Mouse (Mus musculus) lung, embryonic 15.5 days (tissue): ENCODE results near the gene Erich3. TPM values are rescaled to one million over a fixed set of nuclear protein-coding genes. Genes with fewer than 3 reads are reported as not detected.
A peak's percentile ranks its signal among the peaks of the same experiment; 100 is the strongest.

Experiments
- ATAC-seq: fragments of 200-750 bp; cut with Nextera tagmentation; 2 replicates; pipeline ENCODE4 v1.8.0; 2017; ENCODE audit warnings: moderate number of reproducible peaks, borderline replicate concordance; ENCODE audit not compliant: low FRiP score, low TSS enrichment; ENCODE audit errors: extremely low read depth
- H3K27ac ChIP-seq: fragments of 300-500 bp; sonication (generic); 2 replicates; pipeline ENCODE4 v1.5.1; 2015; ENCODE audit warnings: moderate library complexity, mild to moderate bottlenecking, inconsistent platforms
- H3K27me3 ChIP-seq: fragments of 300-500 bp; sonication (generic); 2 replicates; pipeline ENCODE4 v1.6.1; 2015; ENCODE audit warnings: inconsistent platforms
- H3K36me3 ChIP-seq: fragments of 300-500 bp; sonication (generic); 2 replicates; pipeline ENCODE4 v1.6.1; 2015; ENCODE audit warnings: inconsistent platforms
- H3K4me1 ChIP-seq: fragments of 300-500 bp; sonication (generic); 2 replicates; pipeline ENCODE4 v1.6.1; 2015; ENCODE audit warnings: inconsistent platforms
- H3K4me2 ChIP-seq: fragments of 300-500 bp; sonication (generic); 2 replicates; pipeline ENCODE4 v1.6.1; 2015; ENCODE audit warnings: inconsistent platforms, mild to moderate bottlenecking, moderate library complexity
- H3K4me3 ChIP-seq: fragments of 300-500 bp; sonication (generic); 2 replicates; pipeline ENCODE4 v1.5.1; 2015; ENCODE audit warnings: mild to moderate bottlenecking, inconsistent platforms
- H3K9ac ChIP-seq: fragments of 300-500 bp; sonication (generic); 2 replicates; pipeline ENCODE4 v1.6.1; 2015; ENCODE audit warnings: inconsistent platforms
- H3K9me3 ChIP-seq: fragments of 300-500 bp; sonication (generic); 2 replicates; pipeline ENCODE4 v1.6.1; 2016; ENCODE audit warnings: inconsistent platforms
- WGBS: fragments of 180-500 bp; shearing (Covaris S2); methylation state at CpG from one replicate; pipeline ENCODE4 v1.1.7; 2015; 5-methylcytosine and 5-hydroxymethylcytosine counted together
- polyA plus RNA-seq: library from polyadenylated mRNA; unstranded; fragments of >200 nt; fragmentation: Nextera tagmentation; extraction: Ambion mirVana; gene quantifications from 2 replicates; pipeline ENCODE4 v1.2.1, GENCODE M21; 2015

Gene Erich3
- polyA plus RNA-seq, 1 experiment from 2014 or later: 0.16 TPM

DNA sequence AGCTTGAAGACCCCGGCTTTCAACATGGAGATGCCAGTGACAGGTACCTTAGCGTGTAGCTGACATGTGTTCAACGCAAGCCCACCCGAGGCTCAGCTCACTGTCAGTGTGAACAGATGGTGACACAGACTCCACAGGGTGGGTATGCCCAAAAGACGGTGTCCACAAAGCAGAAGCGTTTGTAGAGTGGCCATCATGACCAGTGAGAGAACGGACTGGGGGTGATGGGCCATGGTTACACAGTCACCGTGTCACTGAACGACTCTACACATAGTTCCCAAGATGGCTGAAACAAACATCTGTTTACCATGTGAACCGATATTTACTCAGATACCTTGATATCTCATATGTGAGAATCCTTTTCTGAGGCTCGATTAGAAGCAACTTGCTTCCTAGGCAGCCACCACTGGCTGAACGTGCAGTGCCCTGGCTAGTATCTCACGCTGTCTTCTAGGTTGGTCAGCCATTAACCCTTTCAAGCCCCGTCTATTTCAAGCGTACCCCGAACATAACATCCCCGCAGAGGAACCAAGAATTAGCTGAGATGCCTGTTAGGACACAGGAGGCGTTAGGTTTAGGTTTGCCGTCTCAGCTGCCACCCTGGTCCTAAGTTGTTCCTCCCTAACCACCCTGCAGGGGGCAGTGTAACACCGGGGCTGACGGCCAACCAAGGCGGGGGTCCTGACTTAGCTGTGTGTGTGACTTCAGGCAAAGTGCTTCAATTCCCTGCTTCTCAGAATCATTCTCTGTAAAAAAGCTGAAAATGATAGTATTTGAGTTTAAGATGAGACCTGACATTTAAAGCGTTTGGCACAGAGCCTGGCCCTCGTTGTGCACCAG is 10.9 kb upstream of the Erich3 start:
- no peak for ATAC-seq
- Histone ChIP-seq H3K9ac (no peak overlapping the region), H3K4me3 (no peak overlapping the region), H3K4me1 (no peaks in the 10 kb centered on the region; the same call in 1 of the 2 replicates), H3K36me3 (no peaks in the 10 kb centered on the region), H3K9me3 (no peaks in the 10 kb centered on the region), H3K27me3 (peaks cover 19% of the 10 kb centered on the region; the same call in 1 of the 2 replicates), H3K27ac (no peak overlapping the region), H3K4me2 (no peak overlapping the region)
- 40% methylated on average over 24 of the region's 24 CpGs for WGBS

DNA sequence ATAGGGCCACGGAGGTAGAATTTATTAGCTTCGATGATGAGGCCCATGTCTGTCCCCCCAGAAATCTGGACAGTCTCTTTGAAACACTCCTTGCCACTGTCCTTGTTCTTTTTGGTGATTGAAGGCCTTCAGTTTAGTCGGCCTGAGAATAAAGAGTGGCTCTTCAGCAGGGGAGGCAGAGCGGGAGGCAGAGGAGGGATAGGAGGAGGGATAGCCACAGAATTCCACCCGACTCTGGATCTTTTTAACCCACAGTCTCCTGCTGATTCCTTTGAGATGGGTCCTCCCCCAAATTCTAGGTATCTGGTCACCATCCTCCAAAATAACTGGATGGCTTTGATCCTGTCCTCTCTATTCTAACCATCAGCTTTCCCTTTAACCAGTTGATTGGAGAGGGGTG is 10.2 kb upstream of the Erich3 start:
- Histone ChIP-seq H3K27me3 (peaks cover 14% of the 10 kb centered on the region; the same call in 1 of the 2 replicates), H3K36me3 (no peaks in the 10 kb centered on the region), H3K27ac (no peak overlapping the region), H3K9me3 (no peaks in the 10 kb centered on the region), H3K4me1 (no peaks in the 10 kb centered on the region; the same call in 1 of the 2 replicates), H3K4me2 (no peak overlapping the region), H3K4me3 (no peak overlapping the region), H3K9ac (no peak overlapping the region)
- no peak for ATAC-seq
- 58% methylated on average over 5 of the region's 5 CpGs for WGBS

DNA sequence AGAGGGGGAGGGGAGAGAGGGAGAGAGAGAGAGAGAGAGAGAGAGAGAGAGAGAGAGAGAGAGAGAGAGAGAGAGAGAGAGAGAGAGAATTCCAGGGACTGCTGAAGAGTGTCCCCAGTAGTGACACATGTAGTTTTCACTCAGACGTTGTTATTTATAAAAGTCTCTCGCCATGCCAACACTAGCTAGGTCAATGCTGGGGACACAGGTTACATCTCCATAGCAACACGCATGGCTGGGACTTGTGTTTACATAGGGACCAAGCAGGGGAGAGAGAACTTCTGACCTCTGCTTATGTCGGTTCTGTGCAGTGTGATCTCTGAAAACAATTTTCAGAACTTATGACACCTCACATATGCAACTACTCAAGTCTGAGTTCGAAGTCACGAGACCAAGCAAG is 9.4 kb upstream of the Erich3 start:
- Histone ChIP-seq H3K4me3 (no peak overlapping the region), H3K9me3 (no peaks in the 10 kb centered on the region)

DNA sequence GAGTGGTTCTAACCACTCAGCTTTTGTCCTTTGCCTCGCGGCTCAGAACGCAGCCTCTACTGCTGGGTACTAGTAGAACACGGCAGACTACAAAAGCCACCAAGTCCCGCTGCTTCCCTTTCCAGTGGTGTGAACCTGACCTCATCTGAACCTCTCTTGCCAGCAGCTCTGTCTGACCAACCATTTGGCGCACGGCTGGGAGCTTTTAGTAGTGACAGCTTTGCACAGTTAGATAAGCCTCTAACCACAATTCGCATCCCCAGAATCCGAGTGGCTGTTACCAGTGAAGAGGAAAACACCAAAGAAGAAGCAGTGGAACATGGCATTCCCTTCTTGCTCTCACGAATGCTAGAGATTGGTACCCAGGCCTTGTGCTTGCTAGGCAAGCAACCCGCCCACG is 8.8 kb upstream of the Erich3 start:
- no peak overlapping the region for H3K27ac ChIP-seq

More for the DNA sequence above, 9.4 kb upstream of the Erich3 start:
- Histone ChIP-seq H3K27ac (no peak overlapping the region), H3K4me1 (no peaks in the 10 kb centered on the region; the same call in 1 of the 2 replicates), H3K27me3 (peaks cover 14% of the 10 kb centered on the region; the same call in 1 of the 2 replicates), H3K9ac (no peak overlapping the region), H3K4me2 (no peak overlapping the region), H3K36me3 (no peaks in the 10 kb centered on the region)
- WGBS: 28% methylated on average over 6 of the region's 6 CpGs
- ATAC-seq: no peak

DNA sequence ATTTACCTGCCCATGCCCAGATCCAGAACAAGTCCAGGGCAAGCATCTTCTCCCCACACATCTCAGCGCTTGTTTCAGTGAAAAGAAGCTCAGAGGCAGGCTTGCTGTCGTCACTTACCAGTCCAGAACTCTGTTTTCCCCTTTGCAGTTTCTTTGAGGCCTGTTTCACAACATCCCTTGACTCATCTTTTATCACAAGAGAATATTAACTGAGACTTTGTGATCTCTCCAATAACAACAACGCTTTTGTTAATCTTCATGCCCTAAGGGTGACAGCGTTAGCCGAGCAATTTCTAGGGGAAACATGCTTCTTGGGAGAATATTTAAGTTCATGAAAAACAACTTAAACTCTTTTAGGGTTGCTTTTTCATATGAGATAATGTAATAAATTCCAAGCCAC is 7.9 kb upstream of the Erich3 start:
- no peak for ATAC-seq
- H3K27me3 ChIP-seq: peaks cover 14% of the 10 kb centered on the region; the same call in 1 of the 2 replicates
- no peak overlapping the region for H3K9ac ChIP-seq
- H3K36me3 ChIP-seq: no peaks in the 10 kb centered on the region
- H3K4me2 ChIP-seq: no peak overlapping the region
- WGBS: 72% methylated on average over 5 of the region's 5 CpGs
- no peaks in the 10 kb centered on the region; the same call in 1 of the 2 replicates for H3K4me1 ChIP-seq
- no peak overlapping the region for H3K27ac ChIP-seq
- H3K4me3 ChIP-seq: no peak overlapping the region
- no peaks in the 10 kb centered on the region for H3K9me3 ChIP-seq

More for the DNA sequence above, 8.8 kb upstream of the Erich3 start:
- WGBS: 60% methylated on average over 12 of the region's 12 CpGs
- H3K27me3 ChIP-seq: peaks cover 14% of the 10 kb centered on the region; the same call in 1 of the 2 replicates
- H3K4me2 ChIP-seq: no peak overlapping the region
- no peaks in the 10 kb centered on the region for H3K9me3 ChIP-seq
- no peaks in the 10 kb centered on the region; the same call in 1 of the 2 replicates for H3K4me1 ChIP-seq
- H3K36me3 ChIP-seq: no peaks in the 10 kb centered on the region
- no peak for ATAC-seq
- H3K9ac ChIP-seq: no peak overlapping the region
- no peak overlapping the region for H3K4me3 ChIP-seq

DNA sequence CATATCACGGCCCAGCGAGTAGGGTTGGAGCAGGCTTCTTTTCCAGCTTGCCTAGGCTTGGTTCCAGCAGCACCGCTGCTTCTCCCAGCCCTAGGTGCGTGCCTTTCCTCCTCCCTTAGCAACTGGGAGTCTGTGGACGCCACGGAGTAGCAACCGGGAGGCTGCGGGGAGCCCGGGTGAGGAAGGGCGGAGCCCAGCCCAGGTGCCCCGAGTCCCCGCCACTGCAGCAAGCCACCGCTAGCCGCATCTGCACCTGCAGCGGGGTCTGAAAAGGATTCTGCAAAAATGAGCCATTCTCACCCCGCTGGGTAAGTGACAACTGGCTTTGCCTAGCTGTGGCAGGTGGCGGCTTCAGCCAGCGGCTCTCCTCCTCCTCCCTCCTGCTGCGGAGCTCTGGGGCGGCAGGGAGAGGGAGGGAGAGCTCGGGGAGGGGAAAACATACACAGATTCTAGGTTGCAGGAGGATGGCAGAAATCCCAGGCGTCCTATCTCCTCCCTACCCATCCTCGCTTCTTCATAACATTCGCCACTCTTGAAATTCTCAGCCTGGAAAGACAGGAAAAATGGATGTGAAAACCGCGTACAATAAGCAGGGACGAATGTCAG is 420 bp downstream of the Erich3 start:
- no peak overlapping the region for H3K27ac ChIP-seq
- H3K27me3 ChIP-seq: peaks cover 34% of the 10 kb centered on the region
- H3K9ac ChIP-seq: no peak overlapping the region
- 3% methylated on average over 25 of the region's 27 CpGs for WGBS
- ATAC-seq: peak; percentile 67
- peak overlapping the region; percentile 25 for H3K4me3 ChIP-seq
- peak overlapping the region; percentile 52 for H3K4me2 ChIP-seq
- H3K9me3 ChIP-seq: no peaks in the 10 kb centered on the region
- H3K36me3 ChIP-seq: no peaks in the 10 kb centered on the region
- no peaks in the 10 kb centered on the region; the same call in 1 of the 2 replicates for H3K4me1 ChIP-seq

DNA sequence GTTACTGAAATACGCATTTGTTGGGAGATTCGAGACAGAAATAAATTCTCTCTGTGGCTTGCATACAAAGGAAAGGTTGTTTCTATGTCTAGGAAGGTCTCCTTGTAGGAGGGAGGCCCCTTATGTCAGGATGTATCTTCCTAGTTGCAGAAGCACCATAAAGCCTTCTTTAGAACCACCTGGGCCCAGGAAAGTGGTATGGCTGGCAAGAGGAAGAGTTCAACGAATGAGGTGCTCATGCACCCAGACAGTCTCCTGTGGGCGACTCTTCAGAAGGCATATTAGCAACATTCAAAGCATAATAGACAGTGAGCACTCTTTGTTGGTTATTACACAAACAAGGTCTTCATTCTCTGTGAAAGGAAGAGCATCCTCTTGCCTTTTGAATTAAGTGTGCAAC is 977 bp downstream of the Erich3 start:
- H3K4me1 ChIP-seq: no peaks in the 10 kb centered on the region; the same call in 1 of the 2 replicates
- ATAC-seq: no peak
- no peaks in the 10 kb centered on the region for H3K36me3 ChIP-seq
- peaks cover 34% of the 10 kb centered on the region for H3K27me3 ChIP-seq
- no peak overlapping the region for H3K4me3 ChIP-seq
- no peak overlapping the region for H3K4me2 ChIP-seq
- no peaks in the 10 kb centered on the region for H3K9me3 ChIP-seq
- 29% methylated on average over 4 of the region's 4 CpGs for WGBS
- no peak overlapping the region for H3K27ac ChIP-seq
- H3K9ac ChIP-seq: no peak overlapping the region

DNA sequence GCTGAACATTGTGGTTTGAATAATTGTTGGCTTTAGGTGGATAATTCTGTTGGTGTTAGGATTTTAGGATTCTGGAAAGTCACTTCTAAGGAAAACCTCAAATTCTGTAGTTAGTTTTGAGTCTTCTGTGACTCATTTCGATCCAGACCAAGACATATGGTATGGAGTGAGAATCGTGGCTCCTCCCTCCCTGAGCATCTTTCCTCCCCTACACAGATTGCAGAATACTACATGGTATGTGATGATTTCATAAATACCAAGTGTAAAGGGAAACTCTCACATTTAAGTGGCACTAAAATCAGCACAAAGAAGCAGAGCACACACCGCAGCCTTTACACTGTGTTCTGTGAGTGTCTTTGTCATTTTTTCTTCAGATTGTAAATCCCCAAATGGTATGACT is 4.8 kb downstream of the Erich3 start:
- H3K9ac ChIP-seq: no peak overlapping the region
- H3K9me3 ChIP-seq: no peaks in the 10 kb centered on the region
- H3K36me3 ChIP-seq: no peaks in the 10 kb centered on the region
- H3K4me1 ChIP-seq: no peaks in the 10 kb centered on the region; the same call in 1 of the 2 replicates
- no peak overlapping the region for H3K27ac ChIP-seq
- 70% methylated on average over 3 of the region's 3 CpGs for WGBS
- H3K4me2 ChIP-seq: no peak overlapping the region
- ATAC-seq: no peak
- no peak overlapping the region for H3K4me3 ChIP-seq
- peaks cover 24% of the 10 kb centered on the region for H3K27me3 ChIP-seq

DNA sequence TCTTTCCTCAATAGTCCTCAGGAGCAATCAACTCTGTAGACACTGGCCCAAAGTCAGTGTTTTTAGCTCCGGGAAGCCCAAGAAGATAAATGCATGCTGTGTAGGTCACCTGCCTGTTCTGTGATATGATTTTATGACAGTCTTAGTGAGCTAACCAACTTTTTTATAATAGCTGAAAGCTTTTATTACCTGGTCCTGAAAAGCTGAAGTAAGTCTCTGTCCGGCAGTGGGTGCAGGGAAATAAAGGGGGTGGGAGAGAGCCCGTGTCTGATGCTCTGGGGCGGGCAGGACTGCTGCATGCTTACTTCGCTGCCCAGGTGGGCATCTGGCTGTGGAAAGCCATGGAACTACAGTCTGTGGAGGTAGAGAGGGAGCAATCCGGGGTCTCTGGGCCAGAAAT is 6.9 kb downstream of the Erich3 start:
- Histone ChIP-seq H3K4me2 (no peak overlapping the region), H3K9me3 (no peaks in the 10 kb centered on the region), H3K27ac (no peak overlapping the region), H3K4me3 (no peak overlapping the region), H3K27me3 (peaks cover 4% of the 10 kb centered on the region; the same call in 1 of the 2 replicates), H3K9ac (no peak overlapping the region), H3K4me1 (no peaks in the 10 kb centered on the region), H3K36me3 (no peaks in the 10 kb centered on the region)
- ATAC-seq: no peak
- 82% methylated on average over 6 of the region's 6 CpGs for WGBS

DNA sequence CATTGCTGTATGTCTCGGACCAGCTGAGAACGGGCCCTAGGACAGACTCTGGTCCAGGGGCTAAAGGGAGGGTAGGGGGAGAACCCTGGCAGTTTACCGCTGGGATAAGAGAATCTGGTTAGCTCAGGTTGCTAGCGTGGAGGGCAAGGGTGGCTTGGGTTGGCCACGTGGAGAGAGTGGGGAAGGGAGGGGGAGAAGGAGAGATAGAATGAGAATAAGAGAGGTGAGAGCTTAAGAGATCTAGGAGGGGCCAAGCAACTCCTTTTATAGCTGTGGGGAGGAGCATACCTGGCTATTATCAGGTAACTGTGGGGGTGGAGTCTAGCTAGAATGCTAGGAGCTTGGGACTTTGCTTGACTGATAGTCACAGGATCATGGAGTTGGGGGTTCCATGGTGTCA is 7.4 kb downstream of the Erich3 start:
- ATAC-seq: no peak
- H3K4me2 ChIP-seq: no peak overlapping the region
- WGBS: 65% methylated on average over 5 of the region's 5 CpGs

DNA sequence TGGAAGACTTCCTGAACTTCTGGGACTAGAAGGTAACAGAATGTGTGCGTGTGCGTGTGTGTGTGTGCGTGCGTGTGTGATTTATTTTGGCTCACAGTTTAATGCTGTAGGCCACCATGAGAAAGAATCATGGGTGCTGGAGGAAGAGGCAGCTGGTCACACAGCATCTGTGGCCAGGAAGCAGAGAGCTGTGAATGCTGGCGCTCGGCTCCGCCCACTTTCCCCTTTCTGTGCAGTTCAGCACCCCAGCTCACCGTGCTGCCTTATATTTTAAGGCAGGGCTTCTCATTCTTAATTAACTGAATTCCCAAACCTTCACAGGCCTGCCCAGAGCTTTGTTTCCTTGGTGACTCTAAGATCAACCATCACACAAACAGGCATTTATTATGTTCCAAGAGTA is 9.7 kb downstream of the Erich3 start:
- H3K9ac ChIP-seq: no peak overlapping the region
- H3K27me3 ChIP-seq: no peaks in the 10 kb centered on the region
- ATAC-seq: no peak
- H3K4me1 ChIP-seq: no peaks in the 10 kb centered on the region
- WGBS: 65% methylated on average over 8 of the region's 8 CpGs
- no peaks in the 10 kb centered on the region for H3K9me3 ChIP-seq
- no peaks in the 10 kb centered on the region for H3K36me3 ChIP-seq
- no peak overlapping the region for H3K4me2 ChIP-seq
- H3K27ac ChIP-seq: no peak overlapping the region
- no peak overlapping the region for H3K4me3 ChIP-seq

More for the DNA sequence above, 7.4 kb downstream of the Erich3 start:
- Histone ChIP-seq H3K36me3 (no peaks in the 10 kb centered on the region), H3K27me3 (no peaks in the 10 kb centered on the region), H3K4me1 (no peaks in the 10 kb centered on the region), H3K27ac (no peak overlapping the region), H3K4me3 (no peak overlapping the region), H3K9ac (no peak overlapping the region), H3K9me3 (no peaks in the 10 kb centered on the region)

DNA sequence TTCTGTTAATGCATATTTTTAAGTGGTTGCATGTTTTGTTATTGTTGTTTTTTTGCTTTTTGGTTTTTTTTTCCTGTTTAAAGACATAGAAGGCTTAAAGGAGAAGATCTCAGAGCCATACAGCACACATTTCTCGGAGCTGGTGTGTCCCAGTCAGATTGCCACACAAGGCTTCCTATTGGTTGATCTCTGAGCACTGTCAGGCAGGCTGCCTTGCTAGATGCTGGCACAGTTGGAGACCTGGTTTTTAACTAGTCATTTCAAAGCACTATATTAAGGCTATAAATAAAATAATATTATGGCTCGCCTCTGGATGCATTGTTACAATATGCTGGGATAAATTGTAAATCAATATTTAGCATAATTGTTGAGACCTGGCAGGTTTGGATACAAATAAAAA is 18.9 kb downstream of the Erich3 start:
- Histone ChIP-seq H3K27ac (no peak overlapping the region), H3K27me3 (no peaks in the 10 kb centered on the region), H3K4me1 (no peaks in the 10 kb centered on the region), H3K36me3 (no peaks in the 10 kb centered on the region), H3K4me3 (no peak overlapping the region), H3K4me2 (no peak overlapping the region), H3K9me3 (no peaks in the 10 kb centered on the region), H3K9ac (no peak overlapping the region)
- no peak for ATAC-seq
- 68% methylated on average over 2 of the region's 2 CpGs for WGBS
